Mouse (Mus musculus): ENCODE data around the gene Tm9sf1.

DNA sequence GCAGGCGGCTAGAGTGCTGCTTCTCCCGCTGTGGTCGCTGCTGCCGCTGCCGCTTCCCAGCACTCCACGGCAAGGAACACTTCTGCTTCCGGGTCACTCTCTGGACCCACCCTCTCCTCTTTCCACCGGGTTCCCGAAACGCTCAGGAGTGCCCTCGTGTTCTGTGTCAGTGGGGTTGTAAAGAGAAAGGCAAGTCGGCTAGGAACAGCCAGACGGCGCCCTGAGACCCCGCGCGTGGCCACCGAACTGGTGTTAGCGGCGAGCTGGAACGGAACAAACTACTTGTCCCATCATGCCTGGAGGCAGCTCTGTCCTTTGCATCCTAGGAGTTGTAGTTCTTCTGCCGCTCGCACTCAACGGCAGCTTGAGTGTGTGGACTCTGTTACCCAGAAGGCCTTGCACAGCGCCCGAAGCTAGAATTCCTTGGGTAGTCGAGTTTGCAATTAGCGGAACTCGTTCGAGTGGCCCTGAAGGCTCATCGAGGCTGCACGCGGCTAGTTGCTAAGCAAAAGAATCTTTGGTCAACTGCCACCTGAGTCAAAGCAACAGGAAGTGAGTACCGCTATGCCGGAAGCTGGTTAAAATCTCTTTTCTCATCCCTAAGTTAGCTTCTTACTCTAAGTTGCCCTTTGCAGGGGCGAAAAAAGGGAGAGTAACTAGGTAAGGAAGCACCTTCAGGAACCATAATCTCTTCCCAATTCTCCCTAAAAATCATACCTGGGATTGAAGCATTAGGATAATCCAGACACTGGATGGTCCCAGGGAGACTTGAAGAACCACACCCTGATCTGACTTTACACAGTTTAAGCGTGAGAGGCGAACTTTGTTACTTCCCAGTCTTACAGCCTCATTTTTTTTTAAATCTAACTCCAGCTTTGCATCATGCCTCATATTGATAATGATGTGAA, 28.5 kb upstream of the Tm9sf1 start, which contains the start of the genes Gmpr2 and Nedd8:
- TF ChIP-seq POLR2A (IDR thresholded peaks at IDR 0.05; ENCODE audit: control insufficient read depth, extremely low read depth, insufficient read depth, low read length, poor library complexity): peak; percentile 57; the same call in 1 of the 2 replicates
- TF ChIP-seq CTCF (IDR thresholded peaks at IDR 0.05; ENCODE audit: borderline replicate concordance, control insufficient read depth, extremely low read depth, insufficient read depth, low read length, poor library complexity): peak; percentile 31; the same call in 1 of the 2 replicates
